Mouse (Mus musculus) c-Kit-positive CD71-positive TER-119-negative erythroid progenitor cells, embryonic 14.5 days (primary cell): ENCODE data around the gene Bcar3.

Experiments used
- DNase-seq: peaks from one replicate; pipeline ENCODE4 v3.0.0-alpha.2; 2013; ENCODE audit warnings: low read depth

Gene Bcar3

GRCm38 (mm10) chr3:122573426-122574286 lies 279.7 kb downstream of the Bcar3 start:
- DNase-seq: no peak

GRCm38 (mm10) chr3:122574921-122575320 lies 281.0 kb downstream of the Bcar3 start:
- no peak for DNase-seq

GRCm38 (mm10) chr3:122577360-122577759 lies 283.4 kb downstream of the Bcar3 start:
- DNase-seq: no peak
